Mouse (Mus musculus) kidney, adult 11 months (tissue): ENCODE results near the gene Psg27.
"Not testable (repeated sequence)": the region's sequence is repeated elsewhere in the genome, so short reads cannot be mapped to it uniquely, and the experiment has no call there.

Source experiments
- DNase-seq: peaks from one replicate; pipeline ENCODE4 v3.0.0; 2022

The Psg27 gene

GRCm38 (mm10) chr7:18567205-18567604 lies at the start of gene Psg27:
Gene Psg27 (minus strand): TSS chr7:18567305.
- DNase-seq, result no peak

GRCm38 (mm10) chr7:18616401-18616800 lies 49.3 kb upstream of the Psg27 start, which contains the start of gene Psg23:
Gene Psg23 (minus strand): TSS chr7:18616501.
- DNase-seq, result not testable (repeated sequence)

- DNase-seq, result no peak
Observed at GRCm38 (mm10) chr7:18559850-18560249, 7.3 kb downstream of the Psg27 start.

- not testable (repeated sequence) for DNase-seq
Observed at GRCm38 (mm10) chr7:18555751-18556150, 11.4 kb downstream of the Psg27 start.

GRCm38 (mm10) chr7:18533420-18533819 lies 33.7 kb downstream of the Psg27 start:
- DNase-seq, result no peak

GRCm38 (mm10) chr7:18532169-18532568 lies 34.9 kb downstream of the Psg27 start, which contains the start of gene Psg25:
Gene Psg25 (minus strand): TSS chr7:18532269.
- no peak for DNase-seq

- DNase-seq, result no peak
Observed at GRCm38 (mm10) chr7:18524668-18525067, 42.4 kb downstream of the Psg27 start.

GRCm38 (mm10) chr7:18512848-18513247 lies 54.3 kb downstream of the Psg27 start:
- DNase-seq, result not testable (repeated sequence)

- not testable (repeated sequence) for DNase-seq
Observed at GRCm38 (mm10) chr7:18512417-18512816, 54.7 kb downstream of the Psg27 start.

- no peak for DNase-seq
Observed at GRCm38 (mm10) chr7:18511479-18511878, 55.6 kb downstream of the Psg27 start.
